Mouse (Mus musculus) hindbrain, embryonic 14.5 days (tissue): ENCODE results near the gene Gm3594. TPM values are rescaled to one million over a fixed set of nuclear protein-coding genes. Genes with fewer than 3 reads are reported as not detected.
"Not testable (repeated sequence)": the region's sequence is repeated elsewhere in the genome, so short reads cannot be mapped to it uniquely, and the experiment has no call there.

Experiments used
- ATAC-seq: fragments of 200-750 bp; cut with Nextera tagmentation; 2 replicates; pipeline ENCODE4 v1.8.0; 2017; ENCODE audit warnings: moderate number of reproducible peaks, mild to moderate bottlenecking, moderate TSS enrichment, moderate library complexity; ENCODE audit not compliant: low FRiP score
- DNase-seq: peaks from one replicate; pipeline ENCODE4 v3.0.0-alpha.2; 2015; ENCODE audit warnings: low spot score
- H3K27ac ChIP-seq: fragments of 300-500 bp; sonication (generic); 2 replicates; pipeline ENCODE4 v1.5.1; 2014; ENCODE audit warnings: mild to moderate bottlenecking, moderate library complexity
- H3K27me3 ChIP-seq: fragments of 300-500 bp; sonication (generic); 2 replicates; pipeline ENCODE4 v1.6.1; 2014; ENCODE audit warnings: mild to moderate bottlenecking, low read length, mixed read lengths; ENCODE audit not compliant: control insufficient read depth, insufficient read depth
- H3K36me3 ChIP-seq: fragments of 300-500 bp; sonication (generic); replicated peaks from 2 replicates; pipeline ENCODE4 v1.6.1; 2014; ENCODE audit not compliant: control insufficient read depth, insufficient read depth
- H3K4me1 ChIP-seq: fragments of 300-500 bp; sonication (generic); replicated peaks from 2 replicates; pipeline ENCODE4 v1.6.1; 2014; ENCODE audit warnings: antibody characterized with exemption, low read length, mixed read lengths; ENCODE audit not compliant: control insufficient read depth, insufficient read depth
- H3K4me2 ChIP-seq: fragments of 300-500 bp; sonication (generic); replicated peaks from 2 replicates; pipeline ENCODE4 v1.6.1; 2014; ENCODE audit warnings: mild to moderate bottlenecking, moderate library complexity
- H3K4me3 ChIP-seq: fragments of 300-500 bp; sonication (generic); replicated peaks from 2 replicates; pipeline ENCODE4 v1.5.1; 2014; ENCODE audit warnings: mild to moderate bottlenecking, low read length
- H3K9ac ChIP-seq: fragments of 300-500 bp; sonication (generic); 2 replicates; pipeline ENCODE4 v1.6.1; 2014
- H3K9me3 ChIP-seq: fragments of 300-500 bp; sonication (generic); 2 replicates; pipeline ENCODE4 v1.6.1; 2016; ENCODE audit warnings: low read length; ENCODE audit not compliant: control insufficient read depth
- WGBS: fragments of 180-500 bp; shearing (Covaris S2); extraction: QIAGEN DNeasy Blood & Tissue Kit; methylation state at CpG from one replicate; pipeline ENCODE4 v1.1.7; 2014; 5-methylcytosine and 5-hydroxymethylcytosine counted together
- polyA plus RNA-seq: library from polyadenylated mRNA; unstranded; fragments of >200 nt; fragmentation: Nextera tagmentation; extraction: Ambion mirVana; gene quantifications from 2 replicates; pipeline ENCODE4 v1.2.1, GENCODE M21; 2014

The Gm3594 gene
- polyA plus RNA-seq, 1 experiment from 2014 or later: not detected

DNA sequence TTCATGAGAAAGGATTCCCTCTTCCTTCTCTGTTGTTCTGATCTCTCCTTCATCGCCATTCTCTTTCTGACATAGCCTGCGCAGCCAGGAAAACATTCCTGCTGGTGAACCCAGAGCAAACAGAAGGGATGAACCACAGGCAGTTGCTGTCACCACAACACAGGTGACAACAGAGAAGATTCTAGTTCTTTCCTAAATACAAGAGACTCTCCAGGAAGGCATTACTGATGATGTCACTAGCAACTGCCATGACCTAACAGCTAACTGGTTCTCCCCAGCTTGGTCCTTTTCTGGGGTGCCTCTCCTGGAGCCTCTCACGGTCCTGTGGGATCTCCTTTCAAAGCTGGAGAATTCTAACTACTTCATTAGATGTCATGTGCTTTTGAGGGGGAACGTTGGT lies 54.2 kb downstream of the Gm3594 start, which contains the start of gene Gm16440:
Gene Gm16440 (minus strand): TSS at position 101 of the 400 bp plus-strand sequence.
- 74% methylated on average over 2 of the region's 4 CpGs for WGBS
- not testable (repeated sequence) for H3K4me2 ChIP-seq, ATAC-seq

More for the DNA sequence above, 54.2 kb downstream of the Gm3594 start, which contains the start of gene Gm16440:
- not testable (repeated sequence) for DNase-seq, H3K4me1 ChIP-seq, H3K4me3 ChIP-seq, H3K27ac ChIP-seq, H3K27me3 ChIP-seq, H3K9ac ChIP-seq, H3K9me3 ChIP-seq, H3K36me3 ChIP-seq

Other genes starting within 250 kb of the Gm3594 start
- gene Gm21560, start 225.3 kb downstream of the Gm3594 start, polyA plus RNA-seq: not detected in 2 replicates
- 9.3 and 11.5 TPM in 2 replicates for gene Gm3411, start 157.4 kb downstream of the Gm3594 start, polyA plus RNA-seq
- 0.23 TPM in 1 of 2 replicates, not detected in the other for gene Gm21103, start 139.8 kb downstream of the Gm3594 start, polyA plus RNA-seq
- not detected in 2 replicates for gene Gm3618, start 100.9 kb downstream of the Gm3594 start, polyA plus RNA-seq
- gene Gm16440, start 54.3 kb downstream of the Gm3594 start, polyA plus RNA-seq: 0.34 TPM in 1 of 2 replicates, not detected in the other
- gene Gm3591, start 32.1 kb downstream of the Gm3594 start, polyA plus RNA-seq: 5.6 and 8.3 TPM in 2 replicates
- not detected in 2 replicates for gene Gm8356, start 92.7 kb upstream of the Gm3594 start, polyA plus RNA-seq
- 0.30 and 0.52 TPM in 2 replicates for gene Gm3629, start 146.0 kb upstream of the Gm3594 start, polyA plus RNA-seq
- gene Gm3460, start 177.8 kb upstream of the Gm3594 start, polyA plus RNA-seq: not detected in 2 replicates
- not detected in 2 replicates for gene Gm10251, start 239.6 kb upstream of the Gm3594 start, polyA plus RNA-seq